Mouse (Mus musculus) WW6 (cell line): ENCODE data around the gene Tshz3.

Experiments
- DNase-seq: peaks from one replicate; pipeline ENCODE4 v3.0.0-alpha.2; 2013; ENCODE audit warnings: low read depth, low spot score

Gene Tshz3

DNA sequence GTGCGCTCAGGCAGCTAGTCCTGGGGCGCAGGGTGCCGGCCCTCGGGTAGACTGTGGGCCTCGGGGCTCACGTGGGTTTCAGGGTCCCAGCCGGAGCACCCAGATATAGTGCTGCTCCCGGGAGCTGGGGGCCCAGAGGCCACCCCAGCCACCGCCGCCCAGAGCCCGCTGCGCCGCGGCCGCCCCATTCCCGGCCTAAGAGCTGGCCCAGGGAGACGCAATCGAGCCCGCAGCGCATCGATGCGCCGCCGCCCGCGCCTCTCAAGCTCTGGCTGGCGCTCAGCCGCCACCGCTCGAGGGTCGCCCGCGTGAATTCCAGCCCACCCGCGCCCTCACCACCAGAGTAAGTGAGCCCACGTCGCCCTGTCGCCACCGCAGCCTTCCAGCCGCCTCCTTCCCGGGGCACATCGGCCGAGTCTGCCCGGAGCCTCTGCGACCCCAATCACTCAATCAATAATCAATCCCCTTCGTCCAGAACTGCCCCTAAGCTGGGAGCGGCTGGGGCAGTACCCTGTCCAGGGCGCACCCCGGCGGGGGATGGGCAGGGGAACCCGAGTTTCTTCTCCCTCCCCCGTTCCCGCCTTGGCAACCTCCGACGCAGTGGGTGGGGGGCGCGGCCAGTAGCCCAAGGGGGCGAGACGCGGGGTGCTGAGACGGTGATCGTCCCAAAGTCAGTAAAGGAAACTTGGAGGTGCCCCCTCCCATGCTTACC lies 1.4 kb upstream of the Tshz3 start:
- DNase-seq = no peak

- DNase-seq = no peak
These were observed 631 bp upstream of the Tshz3 start for GRCm38 (mm10) chr7:36697118-36697855.

DNA sequence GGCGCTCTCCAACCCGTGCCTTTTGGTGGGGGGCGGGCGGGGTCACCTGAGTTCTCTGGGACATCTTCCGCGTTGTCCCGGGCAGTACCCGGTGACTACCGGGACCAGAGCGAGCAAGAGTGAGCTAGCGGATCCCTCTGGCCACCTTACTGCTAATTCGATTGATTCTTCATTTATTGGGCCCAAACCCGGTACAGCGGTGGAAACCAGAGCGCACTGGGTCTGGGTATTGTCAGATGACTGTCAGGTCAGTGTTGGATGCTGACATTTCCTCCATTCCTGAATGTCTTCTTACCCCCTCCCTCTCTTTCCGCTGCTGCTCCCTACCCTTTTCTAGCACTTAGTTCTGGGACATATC lies 650 bp downstream of the Tshz3 start:
- no peak for DNase-seq

- no peak for DNase-seq
These were observed 1.4 kb downstream of the Tshz3 start for GRCm38 (mm10) chr7:36699001-36699987.

GRCm38 (mm10) chr7:36706636-36707035 lies 8.7 kb downstream of the Tshz3 start:
- no peak for DNase-seq

GRCm38 (mm10) chr7:36707266-36707665 lies 9.3 kb downstream of the Tshz3 start:
- no peak for DNase-seq

- DNase-seq = no peak
These were observed 9.9 kb downstream of the Tshz3 start for GRCm38 (mm10) chr7:36707681-36708350.

GRCm38 (mm10) chr7:36708823-36709222 lies 10.9 kb downstream of the Tshz3 start:
- DNase-seq = no peak

- no peak for DNase-seq
These were observed 11.3 kb downstream of the Tshz3 start for GRCm38 (mm10) chr7:36709239-36709638.

GRCm38 (mm10) chr7:36709974-36710373 lies 12.1 kb downstream of the Tshz3 start:
- DNase-seq = no peak

- DNase-seq = no peak
These were observed 12.5 kb downstream of the Tshz3 start for GRCm38 (mm10) chr7:36710387-36710786.

DNA sequence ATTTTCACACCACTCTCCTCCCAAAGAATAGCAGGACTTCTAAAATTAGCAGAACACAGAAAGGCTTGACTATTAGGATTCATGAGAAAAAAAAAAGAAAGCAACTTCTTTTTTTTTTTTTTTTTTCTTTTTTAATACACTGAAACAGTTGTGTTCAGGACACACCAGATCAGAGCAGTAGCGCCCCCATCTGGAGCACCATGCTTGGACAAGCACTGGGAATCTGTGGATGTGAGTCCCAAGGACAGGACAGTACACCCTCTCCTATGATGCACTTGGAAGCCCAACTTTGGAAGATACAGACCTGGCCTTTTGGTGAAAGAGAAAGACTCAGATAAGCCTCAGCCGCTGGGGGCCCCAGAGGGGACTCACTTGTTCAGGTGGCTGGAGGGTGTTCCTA lies 13.8 kb downstream of the Tshz3 start:
- no peak for DNase-seq

DNA sequence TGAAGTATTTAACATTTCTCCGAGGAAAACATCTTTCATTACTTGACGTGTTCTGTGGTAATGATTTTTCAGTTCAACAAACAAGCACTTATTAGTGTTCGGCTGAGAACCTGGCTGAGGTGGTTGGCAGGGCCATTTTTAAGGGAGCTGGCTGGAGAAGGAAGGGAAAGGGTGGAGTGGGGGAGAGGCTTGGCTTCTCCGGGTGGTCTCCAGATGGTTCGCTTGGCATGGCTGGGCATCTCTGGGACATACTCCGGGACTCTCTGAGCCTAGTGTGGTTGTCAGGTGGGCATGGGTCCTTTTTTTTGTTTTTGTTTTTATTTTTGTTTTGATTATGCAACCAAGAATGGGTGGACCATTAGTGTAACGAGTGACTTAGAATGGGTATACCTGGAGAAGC lies 16.4 kb downstream of the Tshz3 start:
- DNase-seq = no peak

DNA sequence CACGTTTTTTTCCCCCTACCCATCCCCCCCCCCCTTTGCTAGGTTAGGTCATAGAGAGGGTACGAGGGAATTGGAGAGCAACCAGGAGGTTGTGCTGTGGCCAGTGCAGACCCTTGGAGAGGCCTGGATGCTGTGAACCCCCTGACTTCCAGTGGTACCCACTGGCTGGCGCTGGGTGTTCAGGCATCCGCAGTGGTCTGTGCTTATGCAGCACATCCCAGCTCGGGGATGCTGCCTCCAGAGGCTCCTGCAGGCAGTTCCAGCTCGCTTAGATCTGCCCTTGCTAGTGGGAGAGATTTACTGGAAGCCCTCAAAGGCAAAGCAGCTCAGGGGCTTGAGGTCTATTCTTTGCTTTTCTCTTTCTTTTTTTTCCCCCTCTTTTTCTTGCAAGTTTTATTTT lies 19.3 kb downstream of the Tshz3 start:
- DNase-seq = no peak

DNA sequence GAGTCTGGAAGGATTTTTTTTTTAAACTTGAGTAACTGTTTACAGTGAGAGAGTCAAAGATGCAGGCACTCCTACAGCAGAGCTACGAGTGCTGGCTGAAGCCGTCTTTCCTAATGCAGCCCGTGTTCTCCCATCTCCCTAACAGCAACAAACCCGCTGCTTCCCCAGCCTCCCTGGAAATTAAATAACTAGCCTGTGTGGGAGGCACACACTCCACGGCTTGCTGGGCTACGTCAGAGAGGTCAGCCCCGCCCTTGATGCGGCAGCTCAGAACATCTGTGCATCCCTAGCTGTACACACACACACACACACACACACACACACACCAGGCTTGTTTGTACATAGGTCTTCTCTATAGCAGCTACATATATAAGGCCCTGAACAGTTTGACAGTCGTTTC lies 22.9 kb downstream of the Tshz3 start:
- no peak for DNase-seq

DNA sequence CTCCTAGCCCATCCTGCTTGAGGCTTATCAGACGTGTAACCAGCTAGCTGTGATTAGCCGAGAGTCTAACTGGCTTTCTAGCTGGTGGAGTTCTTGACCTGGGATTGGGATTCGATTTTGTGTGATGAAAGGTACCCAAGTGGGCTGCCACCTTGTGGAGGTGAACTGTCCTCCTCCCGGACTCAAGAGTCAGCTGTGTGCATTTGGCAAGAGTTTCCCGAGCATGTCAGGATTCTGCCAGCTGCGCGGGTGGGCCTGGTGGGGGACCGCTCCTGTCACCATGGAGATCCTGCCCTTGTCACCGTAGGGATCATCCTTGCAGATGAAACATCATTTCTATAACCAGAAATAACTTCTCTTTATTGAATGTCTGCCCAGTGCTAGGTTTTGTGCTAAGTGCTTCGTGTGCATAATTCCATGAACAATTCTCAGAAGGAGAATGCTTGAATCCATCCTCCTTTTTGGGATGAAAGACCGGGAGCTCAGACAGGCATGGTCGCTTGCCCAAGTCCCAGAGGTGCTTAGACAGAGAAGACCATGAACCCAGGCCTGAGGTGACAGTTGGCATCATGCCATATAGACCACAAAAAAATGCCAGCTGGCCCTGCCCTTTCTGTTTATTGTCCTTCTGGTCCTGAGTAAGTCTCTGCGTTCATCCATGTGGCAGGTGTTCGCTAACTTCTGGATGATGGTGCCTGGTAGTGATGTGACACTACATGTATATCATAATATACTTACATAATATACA lies 38.6 kb downstream of the Tshz3 start:
- no peak for DNase-seq

DNA sequence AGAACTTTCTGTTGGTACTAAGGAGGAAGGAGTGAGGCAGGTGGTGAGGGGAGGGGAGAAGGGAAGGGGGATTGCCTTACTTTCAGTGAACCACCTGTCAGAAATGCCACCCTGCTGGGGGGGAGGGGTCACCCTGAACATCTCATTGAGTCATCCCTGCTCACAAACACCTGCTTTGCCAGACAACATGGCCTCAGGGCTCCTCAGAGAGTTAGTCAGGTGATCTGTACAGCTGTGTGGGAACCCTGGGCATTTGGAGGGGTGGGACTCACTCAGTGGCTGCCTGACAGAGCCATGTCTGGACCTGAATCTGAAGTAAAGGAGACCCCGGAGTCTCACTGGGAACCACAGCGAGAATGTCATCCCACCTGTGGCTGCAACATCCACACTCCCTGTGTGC lies 53.6 kb downstream of the Tshz3 start:
- no peak for DNase-seq

GRCm38 (mm10) chr7:36767501-36768092 lies 69.7 kb downstream of the Tshz3 start:
- DNase-seq = no peak

- DNase-seq = no peak
These were observed 75.2 kb downstream of the Tshz3 start for GRCm38 (mm10) chr7:36773086-36773485.

- DNase-seq = no peak
These were observed 79.0 kb downstream of the Tshz3 start for GRCm38 (mm10) chr7:36776956-36777355.

DNA sequence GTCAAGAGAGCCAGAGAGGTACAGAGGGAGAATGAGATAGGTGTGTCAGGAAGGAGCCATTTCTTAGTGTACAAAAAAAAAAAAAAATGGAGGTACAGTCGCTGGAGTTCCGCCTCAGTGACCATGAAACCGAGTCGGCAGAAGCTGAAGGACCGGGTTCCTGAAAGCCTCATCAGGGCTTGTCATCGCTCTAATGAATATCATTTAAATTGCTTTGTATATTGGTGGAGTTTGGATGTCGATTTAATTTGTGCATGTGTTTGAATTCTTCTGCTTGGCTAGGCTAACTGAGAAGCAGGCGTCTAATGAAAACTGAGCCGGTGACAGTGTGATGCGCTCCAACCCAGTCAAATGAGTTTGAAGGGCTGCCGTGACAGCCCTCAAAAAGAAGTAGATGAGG lies 80.5 kb downstream of the Tshz3 start:
- no peak for DNase-seq
